Mouse (Mus musculus): ENCODE measurements around the gene Cnot11.
A peak's percentile ranks its signal among the peaks of the same experiment; 100 is the strongest.

Gene Cnot11

GRCm38 (mm10) chr1:39534831-39535230, at the start of gene Cnot11:
Cnot11 (plus strand) TSS chr1:39534992.
- DNase-seq, result no peak

- DNase-seq, result no peak
Measured at GRCm38 (mm10) chr1:39487370-39487769, 47.4 kb upstream of the Cnot11 start.

- DNase-seq, result no peak
Measured at GRCm38 (mm10) chr1:39493165-39493564, 41.6 kb upstream of the Cnot11 start.

GRCm38 (mm10) chr1:39493664-39494063, 41.1 kb upstream of the Cnot11 start:
- no peak for DNase-seq

GRCm38 (mm10) chr1:39496995-39497394, 37.8 kb upstream of the Cnot11 start:
- no peak for DNase-seq

- no peak for DNase-seq
Measured at GRCm38 (mm10) chr1:39497748-39498147, 37.0 kb upstream of the Cnot11 start.

GRCm38 (mm10) chr1:39499485-39499941, 35.3 kb upstream of the Cnot11 start:
- no peak for DNase-seq

GRCm38 (mm10) chr1:39502817-39503633, 31.8 kb upstream of the Cnot11 start:
- DNase-seq, result no peak

GRCm38 (mm10) chr1:39504261-39504660, 30.5 kb upstream of the Cnot11 start:
- peak; percentile 36 for DNase-seq

GRCm38 (mm10) chr1:39505600-39505999, 29.2 kb upstream of the Cnot11 start:
- DNase-seq, result no peak

- no peak for DNase-seq
Measured at GRCm38 (mm10) chr1:39511775-39512174, 23.0 kb upstream of the Cnot11 start.

GRCm38 (mm10) chr1:39512183-39512582, 22.6 kb upstream of the Cnot11 start:
- no peak for DNase-seq

- peak; percentile 66 for DNase-seq
Measured at GRCm38 (mm10) chr1:39515303-39515991, 19.3 kb upstream of the Cnot11 start.

- no peak for DNase-seq
Measured at GRCm38 (mm10) chr1:39521326-39521725, 13.5 kb upstream of the Cnot11 start.

- peak; percentile 52 for DNase-seq
Measured at GRCm38 (mm10) chr1:39522519-39522918, 12.3 kb upstream of the Cnot11 start.

- DNase-seq, result no peak
Measured at GRCm38 (mm10) chr1:39525763-39526162, 9.0 kb upstream of the Cnot11 start.

- DNase-seq, result no peak
Measured at GRCm38 (mm10) chr1:39526371-39527167, 8.2 kb upstream of the Cnot11 start.

GRCm38 (mm10) chr1:39527432-39527831, 7.4 kb upstream of the Cnot11 start:
- peak; percentile 67 for DNase-seq

GRCm38 (mm10) chr1:39528319-39528718, 6.5 kb upstream of the Cnot11 start:
- DNase-seq, result no peak

GRCm38 (mm10) chr1:39530258-39530943, 4.4 kb upstream of the Cnot11 start:
- peak; percentile 83 for DNase-seq

GRCm38 (mm10) chr1:39531036-39531435, 3.8 kb upstream of the Cnot11 start:
- DNase-seq, result no peak

GRCm38 (mm10) chr1:39533917-39534316, 875 bp upstream of the Cnot11 start:
- no peak for DNase-seq

Data from cerebellum, adult 8-10 months (tissue).